Mouse (Mus musculus) heart, postnatal 0 days (tissue): ENCODE results near the gene Ccr1l1.

Experiments
- CTCF ChIP-seq: IDR thresholded peaks from 2 replicates; pipeline ENCODE4 v1.5.1; 2016; ENCODE audit warnings: antibody characterized with exemption, control low read depth, low read depth
- EP300 ChIP-seq: IDR thresholded peaks from 2 replicates; pipeline ENCODE4 v1.6.1; 2016; ENCODE audit warnings: antibody characterized with exemption, low read depth

- no peak for TF ChIP-seq CTCF
- TF ChIP-seq EP300, result no peak
Observed at GRCm38 (mm10) chr9:123957911-123958413, 20.2 kb downstream of the Ccr1l1 start.
